Mouse (Mus musculus) lung, postnatal 25 days (tissue): ENCODE measurements around the gene Qtrt1.
"Not testable (repeated sequence)": the region's sequence is repeated elsewhere in the genome, so short reads cannot be mapped to it uniquely, and the experiment has no call there.

Experiments used
- DNase-seq: peaks from one replicate; pipeline ENCODE4 v3.0.0; 2022; ENCODE audit warnings: low spot score

Gene Qtrt1

DNA sequence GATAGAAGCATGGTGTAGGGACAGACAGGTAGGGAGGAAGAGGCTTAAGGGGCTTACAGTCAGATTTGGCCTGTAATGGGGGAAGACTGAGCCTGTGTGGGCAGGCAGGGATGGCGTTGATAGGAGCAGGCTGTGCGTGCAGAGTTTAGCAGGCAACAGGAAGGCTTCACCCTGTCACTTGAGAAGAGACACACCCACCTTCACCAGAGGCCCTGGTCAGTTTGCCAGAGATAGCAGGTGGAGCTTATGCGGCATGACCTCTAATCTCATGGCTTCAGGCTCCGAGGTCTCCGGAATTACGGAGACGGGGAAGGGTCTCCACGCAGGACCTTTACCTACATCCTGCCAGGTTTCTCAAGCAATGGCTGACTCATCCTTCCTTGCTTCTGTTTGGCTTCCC, 40.2 kb downstream of the Qtrt1 start:
- no peak for DNase-seq

- no peak for DNase-seq
Measured at GRCm38 (mm10) chr9:21453003-21453402, 41.4 kb downstream of the Qtrt1 start.

- DNase-seq, result no peak
Measured at GRCm38 (mm10) chr9:21453459-21453858, 41.8 kb downstream of the Qtrt1 start.

GRCm38 (mm10) chr9:21454556-21454955, 42.9 kb downstream of the Qtrt1 start:
- no peak for DNase-seq

- DNase-seq, result no peak
Measured at GRCm38 (mm10) chr9:21455103-21455770, 43.6 kb downstream of the Qtrt1 start.

DNA sequence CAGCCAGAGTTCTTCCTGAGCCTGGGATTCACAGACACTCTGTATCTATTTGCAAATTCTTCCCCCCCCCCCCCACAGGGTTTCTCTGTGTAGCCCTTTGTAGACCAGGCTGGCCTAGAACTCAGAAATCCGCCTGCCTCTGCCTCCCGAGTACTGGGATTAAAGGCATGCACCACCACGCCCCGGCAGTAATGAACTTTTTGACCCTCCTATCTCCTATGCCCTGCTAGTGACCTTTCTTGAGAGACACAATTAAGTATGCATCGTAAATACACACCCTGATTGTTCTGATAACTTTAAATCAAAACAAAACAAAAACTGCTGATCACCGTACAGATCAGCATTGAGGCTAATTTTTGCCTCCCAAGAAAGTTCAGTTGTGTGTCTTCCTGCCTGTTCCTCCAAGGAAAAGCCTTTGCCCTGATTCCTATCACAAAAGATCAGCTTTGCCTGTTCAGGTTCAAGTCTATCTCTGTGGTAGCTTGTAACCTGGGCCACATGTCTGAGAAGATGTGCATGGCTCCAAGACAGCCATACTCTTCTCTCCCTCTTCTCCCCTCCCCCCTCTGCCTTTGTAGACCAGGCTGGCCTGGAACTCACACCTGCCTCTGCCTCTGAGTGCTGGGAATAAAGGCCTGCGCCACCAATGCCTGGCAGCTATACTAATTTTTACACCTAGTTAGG, 44.8 kb downstream of the Qtrt1 start:
- no peak for DNase-seq

DNA sequence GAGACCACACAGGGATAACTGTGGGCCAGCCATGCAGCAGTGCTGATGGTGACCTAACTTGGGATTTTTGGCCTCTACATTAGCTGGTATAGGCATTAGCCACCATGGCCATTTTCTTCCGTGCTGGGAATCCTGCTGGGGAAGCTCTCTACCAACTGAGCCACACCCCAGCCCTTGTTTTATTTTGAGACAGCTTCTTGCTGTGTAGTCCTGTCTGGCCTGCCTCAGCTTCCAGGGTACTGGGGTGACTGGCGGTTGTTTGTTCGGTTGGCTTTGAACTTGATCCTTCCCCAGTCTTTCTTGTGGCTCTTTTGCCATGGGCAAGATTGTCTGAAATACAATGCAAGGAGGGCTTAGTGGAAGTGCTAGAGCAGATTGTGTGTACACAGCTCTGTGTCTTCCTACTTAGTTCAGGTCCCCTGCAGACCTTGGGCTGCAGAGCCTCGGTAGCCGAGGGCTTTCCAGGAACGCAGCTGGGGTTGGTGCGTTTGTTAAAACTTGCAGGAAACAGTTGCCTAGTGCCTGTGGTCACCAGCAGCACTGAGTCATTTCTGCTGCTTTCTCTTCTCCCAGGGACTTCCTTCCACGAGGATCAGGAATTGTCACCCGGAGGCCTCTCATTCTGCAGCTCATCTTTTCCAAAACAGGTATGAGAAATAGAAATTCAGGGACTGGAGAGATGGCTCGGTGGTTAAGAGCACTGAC, 45.4 kb downstream of the Qtrt1 start:
- no peak for DNase-seq

DNA sequence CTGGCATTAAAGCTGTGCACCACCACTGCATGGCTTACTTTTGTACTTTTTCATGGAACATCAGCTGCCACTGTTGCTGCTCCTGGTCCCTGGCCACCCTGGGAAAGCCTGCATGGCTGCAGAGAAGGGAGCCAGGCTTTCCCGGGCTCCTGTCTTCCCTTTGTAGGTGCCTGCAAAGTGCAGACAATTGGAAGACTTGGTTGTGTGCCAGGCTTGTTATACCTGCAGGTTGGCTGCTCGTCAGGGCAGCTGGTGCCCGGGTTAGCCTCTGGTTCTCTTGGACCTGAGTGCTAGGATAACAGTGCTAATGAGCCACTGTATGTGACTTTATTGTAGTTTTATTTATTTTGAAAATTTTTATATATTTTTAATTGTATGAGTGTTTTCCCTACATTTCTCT, 47.2 kb downstream of the Qtrt1 start:
- DNase-seq, result no peak

DNA sequence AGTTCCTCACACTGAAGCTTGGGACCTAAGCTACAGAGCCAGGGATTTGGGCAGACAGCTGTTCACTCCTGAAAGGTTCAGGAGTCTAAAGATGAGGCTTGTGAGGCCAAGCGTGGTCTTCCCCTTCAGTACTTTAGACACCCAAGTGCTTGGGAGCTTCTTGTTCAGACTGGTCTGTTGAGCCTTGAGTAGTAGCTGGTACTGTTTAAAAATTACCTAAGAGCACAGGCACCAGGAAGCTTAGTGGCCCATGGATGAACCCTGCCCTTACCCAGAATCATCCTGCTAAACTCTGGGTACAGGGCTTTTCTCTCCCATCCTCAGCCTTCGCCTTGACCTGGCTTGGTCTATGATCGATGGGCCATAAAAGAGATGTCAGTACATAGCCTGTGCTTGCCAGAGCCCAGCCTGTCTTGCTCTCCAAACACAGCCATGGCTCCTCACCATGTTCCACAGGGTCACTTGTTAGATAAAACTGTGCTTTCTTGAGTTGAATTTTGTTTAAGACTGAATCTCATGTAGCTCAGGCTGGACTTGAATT, 48.8 kb downstream of the Qtrt1 start:
- no peak for DNase-seq

DNA sequence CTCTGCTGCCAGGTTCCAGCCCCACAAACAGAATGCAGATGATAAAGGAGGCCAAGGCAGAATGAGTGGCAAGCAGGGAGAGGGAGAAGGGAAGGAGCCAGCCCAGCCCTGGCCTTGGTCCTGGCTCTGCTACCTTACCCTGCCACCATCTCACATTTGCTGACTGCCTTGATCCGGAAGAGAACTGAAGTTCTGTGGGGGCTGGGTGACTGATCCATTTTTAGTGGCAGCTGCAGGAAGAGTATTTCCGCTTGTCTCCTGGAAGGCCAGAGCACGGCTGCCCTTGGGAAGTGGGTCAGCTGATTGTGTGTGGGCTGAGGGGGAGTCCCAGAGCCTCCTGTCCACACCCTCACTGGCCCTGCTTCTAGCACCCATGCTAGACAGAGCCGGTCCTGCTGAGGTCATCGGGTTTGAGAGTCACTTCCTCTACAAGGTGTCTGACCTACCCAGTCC, 51.5 kb downstream of the Qtrt1 start:
- DNase-seq, result peak; percentile 77

GRCm38 (mm10) chr9:21463766-21464564, 52.3 kb downstream of the Qtrt1 start:
- no peak for DNase-seq

GRCm38 (mm10) chr9:21464565-21464928, 52.9 kb downstream of the Qtrt1 start:
- not testable (repeated sequence) for DNase-seq

DNA sequence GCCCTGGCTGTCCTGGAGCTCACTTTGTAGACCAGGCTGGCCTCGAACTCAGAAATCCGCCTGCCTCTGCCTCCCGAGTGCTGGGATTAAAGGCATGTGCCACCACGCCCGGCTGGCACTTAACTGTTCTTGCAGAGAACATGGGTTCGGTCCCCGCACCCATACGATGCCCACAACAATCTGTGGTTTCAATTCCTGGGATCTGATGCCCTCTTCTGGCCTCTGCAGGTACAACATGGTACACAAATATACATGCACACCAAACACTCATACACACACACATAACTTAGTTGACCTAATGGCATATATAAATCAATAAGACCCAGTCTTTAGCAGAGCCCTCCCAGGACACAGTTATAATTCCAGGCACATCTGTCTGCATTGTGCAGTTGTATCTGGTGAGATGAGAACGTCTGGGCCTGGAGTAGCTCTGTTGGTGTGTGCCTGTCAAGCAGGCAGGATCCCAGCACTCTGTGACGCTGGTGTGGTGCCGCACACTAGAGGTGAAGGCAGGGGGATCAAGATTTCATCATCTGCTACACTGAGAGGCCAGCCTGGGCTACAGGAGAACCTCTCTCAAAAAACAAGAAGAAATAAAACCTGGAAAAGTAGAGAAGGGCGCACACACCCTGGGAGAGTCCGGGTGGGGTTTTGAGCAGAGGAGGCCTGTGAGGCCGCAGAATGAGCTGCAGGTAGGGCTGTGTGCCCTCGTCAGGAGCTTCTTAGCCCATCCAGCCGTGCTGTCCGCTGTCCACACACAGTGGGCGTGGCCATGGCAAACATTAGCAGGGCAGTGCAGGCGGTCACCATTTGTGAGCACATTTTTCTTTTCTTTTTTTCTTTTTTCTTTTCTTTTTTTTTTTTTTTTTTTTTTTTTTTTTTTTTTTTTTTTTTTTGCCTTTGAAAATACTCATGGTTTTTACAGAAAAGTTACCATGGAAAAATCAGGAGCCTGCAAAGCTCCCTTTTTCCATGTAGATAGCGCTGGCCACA, 57.7 kb downstream of the Qtrt1 start:
- peak; percentile 65 for DNase-seq
